Mouse (Mus musculus) MEL (cell line): ENCODE measurements around the gene C87499.

ENCODE experiments used
- CHD1 ChIP-seq: IDR thresholded peaks from 2 replicates; pipeline ENCODE4 v1.6.1; 2012; ENCODE audit warnings: low read depth, mild to moderate bottlenecking, inconsistent platforms, low read length, improper control_type of control experiment
- CTCF ChIP-seq, 3 experiments: IDR thresholded peaks in 2 of 3; conservative IDR thresholded peaks in 1 of 3; 2 replicates each; pipeline ENCODE4 v1.5.1; 2011 to 2012; ENCODE audit warnings: low read length in 3 of 3, low read depth in 2 of 3, mild to moderate bottlenecking in 2 of 3, improper control_type of control experiment in 1 of 3, inconsistent platforms in 1 of 3, mixed read lengths in 1 of 3, moderate library complexity in 1 of 3; ENCODE audit not compliant: control insufficient read depth in 1 of 3, insufficient read depth in 1 of 3, poor library complexity in 1 of 3, severe bottlenecking in 1 of 3
- ETS1 ChIP-seq: IDR thresholded peaks from 2 replicates; pipeline ENCODE4 v1.6.1; 2012; ENCODE audit warnings: low read depth, mild to moderate bottlenecking, inconsistent platforms, low read length, improper control_type of control experiment, moderate library complexity
- GABPA ChIP-seq: IDR thresholded peaks from 2 replicates; pipeline ENCODE4 v1.6.1; 2012; ENCODE audit warnings: low read depth, mild to moderate bottlenecking, inconsistent platforms, low read length, improper control_type of control experiment, moderate library complexity
- GATA1 ChIP-seq: IDR thresholded peaks from 2 replicates; pipeline ENCODE4 v1.6.1; 2011; ENCODE audit warnings: low read depth, low read length, improper control_type of control experiment
- MYC ChIP-seq: IDR thresholded peaks from 2 replicates; pipeline ENCODE4 v1.6.1; 2011; ENCODE audit warnings: low read depth, mild to moderate bottlenecking, low read length, improper control_type of control experiment, moderate library complexity
- NELFE ChIP-seq: IDR thresholded peaks from 2 replicates; pipeline ENCODE4 v1.6.1; 2011; ENCODE audit warnings: low read depth, low read length, improper control_type of control experiment
- ZNF384 ChIP-seq: IDR thresholded peaks from 2 replicates; pipeline ENCODE4 v1.6.1; 2012; ENCODE audit warnings: low read depth, mild to moderate bottlenecking, inconsistent platforms, low read length, improper control_type of control experiment

- no peak for TF ChIP-seq CHD1
- TF ChIP-seq CTCF (IDR thresholded peaks at IDR 0.05 in 2 of 3, conservative IDR thresholded peaks at IDR 0.05 in 1 of 3; ENCODE audit: control insufficient read depth in 1 of 3, insufficient read depth in 1 of 3, low read depth in 2 of 3, low read length in 3 of 3, poor library complexity in 1 of 3, severe bottlenecking in 1 of 3), result no peak
- TF ChIP-seq MYC, result no peak
- no peak for TF ChIP-seq GATA1
- TF ChIP-seq GABPA, result no peak
- no peak for TF ChIP-seq ZNF384
- TF ChIP-seq ETS1, result no peak
- TF ChIP-seq NELFE, result no peak
Measured at GRCm38 (mm10) chr4:88603276-88603675, 30.9 kb downstream of the C87499 start, which contains the start of gene Ifna12.
